Mouse (Mus musculus): ENCODE measurements at regions not wholly inside any gene's neighbourhood (a gene's known extent, or its start where the extent isn't known, plus 50 kb on each side); places are given as distances from the start of the nearest gene placed in this dataset.

DNA sequence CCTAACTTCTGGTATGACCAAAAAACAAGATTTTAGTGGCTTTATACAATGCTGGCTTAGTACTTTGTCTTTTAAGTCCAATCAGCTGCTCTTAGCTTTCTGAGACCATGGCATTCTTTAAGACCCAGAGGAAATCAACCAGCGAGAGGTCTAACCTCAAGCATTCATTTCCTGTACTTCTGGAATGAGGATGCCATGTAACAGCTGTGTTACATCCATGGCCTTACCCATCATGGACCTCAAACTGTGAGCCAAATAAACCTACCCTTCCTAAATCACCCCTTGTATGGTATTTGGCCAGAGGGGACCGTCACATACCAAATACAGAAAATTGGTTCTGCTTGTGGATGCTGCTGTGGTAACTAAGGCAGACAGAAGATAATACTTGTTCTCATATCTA lies 372.1 kb upstream of the Atp2b1 start:
- ATAC-seq (replicated peaks; ENCODE audit: low FRiP score, poor library complexity, severe bottlenecking), result no peak

DNA sequence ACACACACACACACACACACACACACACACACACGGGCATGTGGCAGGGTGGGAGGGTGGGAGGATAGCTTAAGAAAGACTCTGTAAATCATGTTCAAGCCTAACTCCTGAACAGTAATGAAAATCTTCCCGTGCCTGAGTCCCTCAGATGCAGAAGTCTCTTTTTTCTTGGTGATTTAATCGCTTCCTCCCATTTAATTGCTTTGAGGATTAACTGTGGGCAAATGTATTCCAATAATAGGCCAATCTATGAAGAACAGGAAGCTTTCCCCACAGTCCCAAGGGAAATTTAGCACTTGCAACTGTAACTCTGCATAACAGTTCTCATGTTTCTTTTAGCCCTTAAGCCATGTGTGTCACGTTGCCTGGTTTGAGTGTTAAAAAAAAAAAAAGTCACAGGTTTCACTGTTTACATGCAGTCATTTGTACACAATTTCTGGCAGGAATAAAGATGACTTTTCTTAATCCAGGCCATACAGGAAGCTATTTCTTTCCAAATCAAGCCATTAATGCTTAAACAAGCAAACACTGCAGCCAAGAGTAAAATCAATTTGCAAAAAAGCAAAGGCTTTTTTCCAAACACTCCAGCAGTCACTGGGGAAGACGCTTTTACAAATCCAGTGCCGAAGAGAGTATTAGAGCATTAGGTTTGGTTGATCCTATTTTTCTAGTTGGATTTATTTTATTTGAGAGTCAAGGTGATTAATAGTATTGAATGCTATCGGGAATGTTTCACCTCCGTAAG lies 370.8 kb upstream of the Atp2b1 start:
- ATAC-seq (replicated peaks; ENCODE audit: low FRiP score, poor library complexity, severe bottlenecking), result no peak

DNA sequence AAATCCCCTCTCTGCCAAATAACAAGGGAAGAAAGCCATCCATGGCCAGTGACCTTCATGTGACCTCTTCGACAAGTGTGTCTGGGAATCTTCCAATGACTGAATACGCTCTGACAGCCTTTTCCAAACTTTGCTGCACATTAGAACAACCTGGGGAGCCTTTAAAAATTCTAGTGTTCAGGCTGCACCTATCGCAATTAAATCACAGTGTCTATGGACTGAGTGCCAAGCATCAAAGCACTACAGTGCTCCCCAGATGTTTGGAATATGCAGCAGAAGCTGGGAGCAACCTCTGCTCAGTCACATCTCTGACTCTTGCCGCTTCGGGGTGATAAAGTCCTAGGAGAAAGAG lies 370.2 kb upstream of the Atp2b1 start:
- no peak for ATAC-seq (replicated peaks; ENCODE audit: low FRiP score, poor library complexity, severe bottlenecking)

DNA sequence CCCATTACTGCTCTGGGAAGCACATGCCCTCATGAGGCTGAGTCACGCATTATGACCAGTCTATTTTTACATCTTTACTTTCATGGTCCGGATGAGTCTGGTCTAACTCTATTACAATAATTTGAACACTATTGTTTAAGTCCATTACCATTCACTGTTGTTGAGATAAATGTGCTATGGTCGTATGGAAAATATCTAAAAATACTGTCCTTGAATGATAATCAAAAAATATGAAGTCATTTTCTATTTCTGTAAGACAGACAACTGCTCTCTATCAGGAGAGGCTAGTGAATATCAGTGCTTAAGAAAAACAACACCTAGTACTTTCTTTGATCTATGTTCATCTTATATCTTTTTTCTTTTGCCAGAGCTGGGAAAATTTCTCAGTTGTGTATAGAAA lies 359.6 kb upstream of the Atp2b1 start:
- no peak for ATAC-seq (replicated peaks; ENCODE audit: low FRiP score, poor library complexity, severe bottlenecking)

DNA sequence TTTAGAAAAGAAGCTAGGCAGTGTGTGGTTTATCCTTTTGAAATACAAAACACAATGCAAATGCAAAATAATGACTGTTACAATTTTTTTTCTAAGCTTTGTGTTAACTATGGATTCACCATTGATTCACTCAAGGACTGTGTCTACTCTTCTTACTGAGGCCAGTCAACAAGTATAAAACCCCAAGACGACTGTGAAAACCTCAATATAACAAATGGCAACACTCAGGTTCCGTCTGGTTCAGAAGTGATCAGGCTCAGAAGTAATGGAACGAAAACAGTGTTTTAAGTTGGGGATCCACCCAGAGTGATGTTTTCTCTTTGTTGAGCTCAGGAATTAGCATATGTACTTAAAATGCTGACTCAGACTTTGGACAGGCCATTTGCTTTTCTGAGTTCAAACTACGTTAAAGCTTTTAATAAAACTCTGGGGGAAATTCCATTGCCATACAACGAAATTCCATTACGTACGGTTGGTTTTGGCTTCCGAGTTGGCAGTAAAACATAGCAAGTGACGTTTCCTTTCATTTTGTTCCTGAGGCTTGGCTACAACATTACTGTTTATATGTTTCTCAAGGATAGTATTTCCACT lies 356.6 kb upstream of the Atp2b1 start:
- no peak for ATAC-seq (replicated peaks; ENCODE audit: low FRiP score, poor library complexity, severe bottlenecking)

DNA sequence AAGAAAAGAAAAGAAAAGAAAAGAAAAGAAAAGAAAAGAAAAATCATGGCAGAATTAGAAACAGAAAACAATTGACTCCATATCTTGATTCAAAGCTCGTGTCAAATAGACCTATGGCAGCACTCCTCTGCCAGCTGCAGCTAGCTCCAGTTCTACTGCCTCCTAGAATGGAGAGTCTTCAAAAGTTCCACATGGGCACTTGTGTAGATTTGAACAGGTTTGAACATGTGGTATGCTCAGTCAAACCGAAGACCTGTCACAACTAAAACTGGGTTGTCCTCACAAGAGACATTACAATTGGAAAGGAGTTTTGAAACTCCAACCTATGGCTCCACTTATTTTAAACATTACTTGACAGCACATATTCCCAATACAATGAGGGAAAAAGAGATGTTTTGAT lies 355.6 kb upstream of the Atp2b1 start:
- no peak for ATAC-seq (replicated peaks; ENCODE audit: low FRiP score, poor library complexity, severe bottlenecking)

DNA sequence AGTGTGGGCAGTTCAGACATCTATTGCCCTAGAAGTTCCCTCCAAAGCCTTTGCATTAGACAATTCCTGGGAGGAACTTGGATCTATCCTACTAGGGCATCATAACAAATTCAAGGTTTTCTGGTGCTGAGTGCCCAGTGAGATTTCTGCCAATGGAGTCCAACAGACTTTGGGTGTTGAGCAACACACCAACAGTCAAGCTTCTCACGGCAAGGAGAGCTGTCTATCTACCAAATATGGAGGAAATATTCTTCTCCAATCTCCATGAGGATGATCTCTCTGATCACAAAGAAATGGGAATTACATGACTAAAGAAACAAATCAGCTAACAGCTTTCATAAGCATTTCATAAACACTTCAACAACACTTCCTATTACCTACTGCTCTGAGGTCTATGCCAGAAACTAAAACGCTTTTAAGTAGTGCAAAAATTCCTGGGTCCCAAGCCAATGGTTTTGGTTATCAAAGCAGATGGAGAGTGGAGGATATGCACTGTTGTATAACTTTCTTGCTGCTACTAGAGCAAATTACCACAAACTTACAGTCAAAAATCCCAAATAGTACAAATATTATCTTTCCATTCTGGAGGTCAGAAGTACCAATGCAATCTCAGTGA lies 351.8 kb upstream of the Atp2b1 start:
- ATAC-seq (replicated peaks; ENCODE audit: low FRiP score, poor library complexity, severe bottlenecking), result no peak

DNA sequence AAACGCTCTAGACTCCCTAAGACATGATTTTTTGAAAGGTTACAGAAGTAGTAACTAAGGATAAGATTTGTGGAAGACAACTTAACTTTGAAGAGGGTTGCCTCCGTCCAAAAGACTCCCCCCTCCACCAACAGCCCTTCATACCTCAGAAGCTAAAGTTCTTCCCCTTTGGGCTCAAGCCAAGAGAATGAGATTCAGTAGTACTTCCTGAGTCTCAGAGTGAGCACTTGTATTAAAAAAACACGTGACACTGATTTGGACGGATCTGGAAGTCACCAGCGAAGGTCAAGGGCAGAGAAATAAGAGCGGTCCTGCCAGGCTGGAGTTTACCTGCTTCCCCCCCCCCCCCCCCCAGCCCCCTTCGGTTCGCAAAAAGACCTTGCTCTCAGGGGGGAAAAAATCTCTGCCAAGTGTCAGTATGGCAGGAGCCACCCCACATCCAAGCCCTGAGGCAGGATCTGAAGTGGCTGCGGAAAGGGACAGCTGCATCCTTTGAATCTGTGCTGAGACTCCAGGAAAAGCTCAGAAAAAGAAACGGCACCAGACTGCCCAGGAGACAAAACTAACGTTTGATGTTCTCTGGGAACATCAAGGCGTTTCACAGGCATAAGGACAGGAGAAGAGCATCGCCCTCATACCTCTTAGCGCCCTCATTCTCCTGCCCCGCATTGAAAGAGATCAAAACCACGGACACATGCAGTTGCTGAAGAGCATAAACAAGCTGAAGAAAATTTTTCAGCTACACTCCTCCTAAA lies 341.2 kb upstream of the Atp2b1 start:
- no peak for ATAC-seq (replicated peaks; ENCODE audit: low FRiP score, poor library complexity, severe bottlenecking)

DNA sequence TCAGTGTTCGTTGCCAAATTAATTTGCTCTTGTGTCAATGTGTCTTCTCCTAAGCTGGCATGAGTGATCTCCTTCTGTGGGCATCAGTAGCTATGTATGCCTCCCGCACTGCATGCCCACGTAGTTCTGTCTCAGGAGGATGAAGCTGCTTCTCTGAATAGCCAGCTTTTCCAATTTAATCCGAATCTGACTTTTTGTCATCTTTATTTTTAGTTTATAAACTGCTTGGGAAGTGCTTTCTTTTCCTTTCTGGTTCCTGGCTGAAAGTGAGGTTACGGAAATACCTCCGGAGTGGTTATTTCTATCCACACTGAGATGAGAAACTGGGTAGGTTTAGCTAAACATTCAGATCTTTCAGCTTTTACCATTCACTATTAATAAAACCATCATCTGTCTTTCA lies 337.2 kb upstream of the Atp2b1 start:
- no peak for ATAC-seq (replicated peaks; ENCODE audit: low FRiP score, poor library complexity, severe bottlenecking)

DNA sequence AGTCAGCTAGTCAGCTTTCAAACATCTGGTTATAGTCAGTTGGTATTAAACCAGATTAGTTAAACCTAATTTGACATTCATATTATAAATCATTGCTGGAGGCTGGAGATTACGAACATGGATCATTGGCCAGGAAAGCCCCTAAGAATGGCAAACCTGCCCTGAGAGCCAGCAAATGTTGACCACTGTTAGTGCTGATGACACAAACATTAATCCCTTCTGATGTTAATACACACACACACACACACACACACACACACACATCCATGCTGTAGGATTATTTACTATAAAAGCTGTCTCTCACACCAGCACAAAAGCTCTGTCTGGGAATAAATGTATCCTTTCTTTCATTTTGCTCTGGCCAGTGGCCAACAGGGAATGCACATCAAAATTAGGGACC lies 329.4 kb upstream of the Atp2b1 start:
- no peak for ATAC-seq (replicated peaks; ENCODE audit: low FRiP score, poor library complexity, severe bottlenecking)

DNA sequence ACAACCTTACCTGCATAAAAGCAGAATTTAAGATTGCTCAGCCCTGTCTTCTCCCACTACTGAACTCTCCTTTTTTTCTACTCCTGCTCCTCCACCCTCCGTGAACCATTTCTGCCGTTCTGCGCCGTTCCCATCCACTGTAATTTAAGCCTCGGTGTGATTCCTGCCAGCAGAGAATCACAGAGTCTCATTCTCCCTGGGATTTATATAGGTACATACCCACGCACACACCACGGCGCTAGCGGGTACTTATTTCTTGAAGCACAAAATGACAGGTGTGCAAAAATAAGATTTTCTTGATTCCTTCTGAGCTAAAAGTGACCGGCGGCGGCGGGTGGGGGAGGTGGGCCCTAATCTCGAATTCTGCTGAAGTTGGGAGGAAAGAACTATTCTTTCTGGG lies 324.5 kb upstream of the Atp2b1 start:
- no peak for ATAC-seq (replicated peaks; ENCODE audit: low FRiP score, poor library complexity, severe bottlenecking)

DNA sequence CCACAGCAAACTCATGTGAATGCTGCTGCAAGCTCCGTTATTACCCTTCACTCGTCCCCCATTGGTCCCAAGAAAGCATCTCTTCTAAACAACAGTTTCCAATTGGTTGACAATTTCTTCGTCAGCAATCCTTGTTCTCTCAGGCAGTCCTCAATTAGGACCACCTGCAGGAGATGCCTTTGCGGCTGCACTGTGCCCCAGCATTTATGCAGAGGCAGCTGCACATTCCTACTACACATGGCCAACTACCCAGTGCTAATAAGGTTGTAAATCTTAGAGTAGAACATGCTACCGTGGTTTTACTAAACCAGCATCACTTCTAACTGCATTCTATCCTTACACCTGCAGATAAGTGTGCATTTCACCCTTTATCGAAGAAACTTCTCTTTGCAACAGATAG lies 322.1 kb upstream of the Atp2b1 start:
- ATAC-seq (replicated peaks; ENCODE audit: low FRiP score, poor library complexity, severe bottlenecking), result no peak

DNA sequence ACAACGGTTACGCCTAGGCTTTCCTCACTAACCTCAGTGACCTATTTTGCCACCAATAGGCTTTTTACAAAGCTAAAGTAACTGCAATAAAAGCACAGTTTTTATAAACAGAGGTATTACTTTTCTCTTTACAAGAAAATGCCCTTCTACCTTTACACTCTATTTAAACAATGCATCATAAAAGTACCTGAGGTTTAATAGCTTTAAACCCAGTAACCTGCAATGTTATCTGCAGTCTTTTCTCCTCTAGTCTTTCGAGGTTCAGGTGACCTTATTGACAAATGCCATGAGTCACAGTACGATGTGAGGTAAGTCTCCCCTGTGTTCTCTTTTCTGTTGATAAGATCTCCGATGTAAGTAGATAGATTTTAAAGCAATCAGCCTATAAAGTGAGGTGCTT lies 320.3 kb upstream of the Atp2b1 start:
- ATAC-seq (replicated peaks; ENCODE audit: low FRiP score, poor library complexity, severe bottlenecking), result no peak

DNA sequence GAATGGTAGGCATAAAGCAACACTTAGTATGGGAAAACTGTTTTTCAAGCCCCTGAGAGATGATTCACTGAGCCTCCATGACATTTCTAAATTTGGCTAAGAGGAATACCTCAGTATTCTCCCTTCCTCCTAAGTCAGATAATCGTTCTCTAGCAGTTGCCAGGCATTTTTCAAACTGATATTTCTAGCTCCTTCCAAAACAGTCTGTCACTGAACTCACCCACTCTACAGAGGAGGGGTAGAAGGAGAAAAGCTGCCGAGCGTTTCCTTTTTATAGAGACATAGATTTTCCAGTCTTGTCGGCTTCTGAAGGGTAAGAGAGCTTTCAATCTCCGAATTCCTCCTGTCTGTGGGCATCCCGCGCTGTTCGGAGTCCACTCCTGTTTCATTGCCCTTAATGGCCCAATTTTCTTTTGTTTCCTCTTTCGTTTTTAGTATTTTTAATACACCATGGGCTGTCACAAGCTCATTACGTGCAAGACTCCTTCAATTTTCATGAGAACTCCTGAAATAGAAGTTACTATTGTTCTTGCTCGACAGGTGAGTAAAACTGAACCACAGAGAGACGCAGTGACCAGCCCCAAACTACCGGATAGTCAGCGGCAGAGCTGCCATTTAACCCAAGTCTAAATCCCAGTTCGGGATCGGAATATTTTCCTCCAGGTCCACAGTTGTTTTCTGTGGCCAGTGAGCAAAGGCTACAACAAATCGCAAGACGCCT lies 305.8 kb upstream of the Atp2b1 start:
- ATAC-seq (replicated peaks; ENCODE audit: low FRiP score, poor library complexity, severe bottlenecking), result no peak

DNA sequence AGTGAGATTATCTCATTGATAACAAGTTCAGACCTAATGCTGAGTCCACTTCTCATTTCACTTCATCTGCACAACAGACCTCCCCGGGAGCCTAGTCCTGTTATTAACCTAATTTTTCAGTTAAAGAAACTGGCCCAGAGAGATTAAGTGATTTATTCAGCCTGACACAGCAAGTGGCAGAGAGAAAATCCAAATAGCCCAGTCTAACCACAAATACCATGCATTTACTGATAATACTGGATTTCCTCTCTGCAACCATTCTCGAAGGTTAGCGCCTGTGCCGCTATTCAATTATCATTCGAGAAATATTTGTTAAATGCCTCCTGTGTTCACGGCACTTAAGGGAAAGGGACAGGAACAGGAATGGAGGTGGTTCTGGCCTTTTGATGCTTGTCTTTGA lies 303.5 kb upstream of the Atp2b1 start:
- ATAC-seq (replicated peaks; ENCODE audit: low FRiP score, poor library complexity, severe bottlenecking), result no peak

DNA sequence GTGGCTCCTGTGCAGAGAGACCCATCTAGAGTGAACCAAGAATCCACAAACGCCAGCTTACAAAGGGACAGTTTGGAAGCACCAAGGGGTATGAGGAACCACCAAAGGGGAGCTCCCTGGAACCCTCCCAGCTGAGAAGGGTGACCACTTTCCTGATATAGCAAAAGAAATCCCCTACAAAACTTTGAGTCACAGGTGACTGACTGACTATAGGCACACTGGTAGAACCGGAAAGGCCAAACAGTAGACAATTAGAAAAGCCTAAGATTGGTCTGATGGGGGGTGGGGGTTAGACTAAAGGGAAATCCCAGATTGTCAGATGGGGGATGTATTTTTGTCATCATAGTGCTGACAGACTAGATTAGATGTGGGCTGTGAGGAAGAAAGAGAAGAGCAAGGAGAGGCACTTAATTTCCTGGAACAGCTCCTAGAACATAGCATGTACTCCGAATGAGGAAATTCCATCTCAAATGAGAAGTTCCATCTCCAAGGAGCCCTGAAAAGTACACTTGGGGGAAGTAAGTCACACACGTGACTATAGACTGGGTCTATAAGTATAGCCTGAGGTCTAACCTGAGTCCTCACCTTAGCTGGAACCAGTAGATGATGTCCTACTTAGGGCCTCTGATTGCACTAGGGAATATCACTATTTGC lies 302.4 kb upstream of the Atp2b1 start:
- ATAC-seq (replicated peaks; ENCODE audit: low FRiP score, poor library complexity, severe bottlenecking), result no peak

DNA sequence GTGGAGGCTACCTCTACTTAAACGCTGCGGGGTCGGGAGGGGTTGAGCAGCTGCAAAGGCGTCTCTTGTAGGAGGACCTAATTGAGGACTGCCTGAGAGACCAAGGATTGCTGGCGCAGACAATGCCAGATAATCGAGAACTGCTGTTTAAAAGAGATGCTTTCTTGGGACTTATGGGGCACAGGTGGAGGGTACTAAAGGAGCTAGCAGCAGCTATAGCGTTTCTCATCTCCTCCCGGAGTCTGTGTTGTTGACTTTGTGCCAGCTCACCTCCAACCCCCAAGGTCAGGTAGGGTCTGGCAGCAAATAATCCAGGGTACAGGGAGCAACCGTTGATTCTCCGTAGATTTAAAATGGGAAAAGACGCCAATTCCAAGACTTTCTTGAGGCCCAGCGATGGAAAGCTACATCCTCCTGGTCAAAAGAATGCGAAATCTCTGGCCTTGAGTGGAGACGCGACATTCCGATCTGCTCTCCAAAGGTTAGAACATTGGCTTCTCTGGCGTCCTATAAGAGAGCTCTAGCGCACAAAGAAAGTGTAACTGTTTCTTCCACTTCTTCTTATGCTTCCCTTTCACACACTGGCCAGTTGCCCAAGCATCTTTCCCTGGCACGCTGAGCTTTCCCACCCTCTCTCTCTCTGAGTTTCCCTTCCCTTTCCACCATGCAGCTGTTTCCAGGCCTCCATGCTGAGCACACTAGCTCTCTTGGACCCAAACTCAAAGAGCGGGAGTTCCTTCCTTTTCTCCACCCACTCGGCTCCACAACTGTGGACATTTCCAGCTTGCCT lies 295.3 kb upstream of the Atp2b1 start:
- no peak for ATAC-seq (replicated peaks; ENCODE audit: low FRiP score, poor library complexity, severe bottlenecking)

DNA sequence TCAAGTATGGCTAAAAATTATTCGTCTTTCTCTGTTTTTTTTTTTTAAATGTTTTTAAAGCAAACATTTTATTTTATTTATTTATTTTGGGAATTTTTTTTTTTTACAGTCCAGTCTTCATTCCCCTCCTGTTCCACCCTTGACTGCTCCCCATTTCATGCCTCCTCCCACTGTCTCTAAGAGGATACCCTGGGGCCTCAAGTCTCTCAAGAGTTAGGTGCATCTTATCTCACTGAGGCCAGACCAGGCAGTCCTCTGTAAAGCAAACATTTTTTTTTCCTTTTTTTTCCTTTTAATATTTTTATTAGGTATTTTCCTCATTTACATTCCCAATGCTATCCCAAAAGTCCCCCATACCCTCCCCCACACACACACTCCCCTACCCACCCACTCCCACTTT lies 290.1 kb upstream of the Atp2b1 start:
- peak; percentile 73; the same call in 1 of the 2 replicates for ATAC-seq (replicated peaks; ENCODE audit: low FRiP score, poor library complexity, severe bottlenecking)

DNA sequence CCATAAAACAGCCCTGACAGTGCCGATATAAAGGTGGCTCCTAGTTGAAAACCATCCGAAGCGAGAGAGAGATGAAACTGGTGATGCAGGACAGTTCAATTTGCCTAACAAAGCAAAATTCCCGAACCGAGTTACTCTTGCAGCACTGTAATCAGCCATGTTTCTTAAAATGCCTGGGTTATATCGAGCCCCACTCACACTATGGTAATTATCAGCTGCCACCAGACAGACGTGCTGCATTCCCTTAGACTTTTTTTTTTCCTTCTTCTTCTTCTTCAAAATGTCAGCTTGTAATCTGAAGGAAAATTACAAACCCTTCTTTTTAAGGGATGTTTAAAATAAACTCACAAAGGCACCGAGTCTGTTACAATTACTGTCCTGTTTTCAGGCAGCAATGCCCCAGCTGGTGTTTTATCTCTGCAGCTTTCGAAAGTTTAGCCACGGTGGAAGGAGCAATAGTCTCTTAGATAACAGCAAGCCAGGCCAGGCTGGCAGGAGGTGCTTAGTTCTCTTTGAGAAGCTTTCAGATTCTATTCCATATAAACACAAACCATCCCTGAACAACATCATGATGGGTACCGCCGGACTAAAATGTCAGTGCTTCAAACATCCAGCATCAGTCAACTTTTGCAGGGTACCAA lies 289.4 kb upstream of the Atp2b1 start:
- ATAC-seq (replicated peaks; ENCODE audit: low FRiP score, poor library complexity, severe bottlenecking), result peak; percentile 91

Measured in erythroblast, adult 5-6 weeks (primary cell).